Mouse (Mus musculus) lung, embryonic 14.5 days (tissue): ENCODE measurements at regions not wholly inside any gene's neighbourhood (a gene's known extent, or its start where the extent isn't known, plus 50 kb on each side); places are given as distances from the start of the nearest gene placed in this dataset.

Source experiments
- ATAC-seq: fragments of 200-750 bp; cut with Nextera tagmentation; 2 replicates; pipeline ENCODE4 v1.8.0; 2017; ENCODE audit warnings: mild to moderate bottlenecking, moderate TSS enrichment, moderate library complexity; ENCODE audit not compliant: insufficient read depth
- DNase-seq: peaks from one replicate; pipeline ENCODE4 v3.0.0-alpha.2; 2015
- H3K27ac ChIP-seq: fragments of 300-500 bp; sonication (generic); 2 replicates; pipeline ENCODE4 v1.5.1; 2014; ENCODE audit warnings: low read depth, mild to moderate bottlenecking, moderate library complexity
- H3K27me3 ChIP-seq: fragments of 300-500 bp; sonication (generic); 2 replicates; pipeline ENCODE4 v1.6.1; 2014; ENCODE audit warnings: low read length, control low read depth; ENCODE audit not compliant: insufficient read depth
- H3K36me3 ChIP-seq: fragments of 300-500 bp; sonication (generic); 2 replicates; pipeline ENCODE4 v1.6.1; 2014; ENCODE audit warnings: control low read depth; ENCODE audit not compliant: insufficient read depth
- H3K4me1 ChIP-seq: fragments of 300-500 bp; sonication (generic); 2 replicates; pipeline ENCODE4 v1.6.1; 2014; ENCODE audit warnings: antibody characterized with exemption, control low read depth; ENCODE audit not compliant: insufficient read depth
- H3K4me2 ChIP-seq: fragments of 300-500 bp; sonication (generic); 2 replicates; pipeline ENCODE4 v1.6.1; 2014; ENCODE audit warnings: mild to moderate bottlenecking
- H3K4me3 ChIP-seq: fragments of 300-500 bp; sonication (generic); 2 replicates; pipeline ENCODE4 v1.5.1; 2014; ENCODE audit warnings: low read depth, low read length
- H3K9ac ChIP-seq: fragments of 300-500 bp; sonication (generic); 2 replicates; pipeline ENCODE4 v1.6.1; 2014
- H3K9me3 ChIP-seq: fragments of 300-500 bp; sonication (generic); 2 replicates; pipeline ENCODE4 v1.6.1; 2016; ENCODE audit warnings: low read depth, low read length, control low read depth
- CTCF ChIP-seq: IDR thresholded peaks from 2 replicates; pipeline ENCODE4 v1.5.1; 2016; ENCODE audit warnings: antibody characterized with exemption, low read depth
- WGBS: fragments of 180-500 bp; shearing (Covaris S2); extraction: QIAGEN DNeasy Blood & Tissue Kit; methylation state at CpG from one replicate; pipeline ENCODE4 v1.1.7; 2014; 5-methylcytosine and 5-hydroxymethylcytosine counted together

GRCm38 (mm10) chr5:126008321-126008720 is 476.7 kb downstream of the Tmem132b start:
- no peak for ATAC-seq
- no peak for TF ChIP-seq CTCF
- Histone ChIP-seq H3K27ac (no peak overlapping the region), H3K27me3 (no peaks in the 10 kb centered on the region), H3K4me2 (no peak overlapping the region), H3K9me3 (no peaks in the 10 kb centered on the region), H3K4me1 (no peaks in the 10 kb centered on the region), H3K36me3 (no peaks in the 10 kb centered on the region), H3K4me3 (no peak overlapping the region), H3K9ac (no peak overlapping the region)
- WGBS = 77% methylated on average over 8 of the region's 8 CpGs
- no peak for DNase-seq

GRCm38 (mm10) chr5:126019781-126020180 is 488.2 kb downstream of the Tmem132b start:
- DNase-seq (peak; percentile 67), ATAC-seq (0 out of 2 replicates have a peak, but pooled peaks have one; percentile 41)
- TF ChIP-seq CTCF = no peak
- Histone ChIP-seq H3K9me3 (no peaks in the 10 kb centered on the region), H3K36me3 (no peaks in the 10 kb centered on the region), H3K27ac (no peak overlapping the region), H3K27me3 (no peaks in the 10 kb centered on the region), H3K4me3 (no peak overlapping the region), H3K9ac (no peak overlapping the region), H3K4me2 (no peak overlapping the region), H3K4me1 (no peaks in the 10 kb centered on the region)
- 46% methylated on average over 8 of the region's 8 CpGs for WGBS

- H3K4me1 ChIP-seq = no peaks in the 10 kb centered on the region
- no peak overlapping the region for H3K9ac ChIP-seq
- H3K36me3 ChIP-seq = no peaks in the 10 kb centered on the region
- H3K9me3 ChIP-seq = no peaks in the 10 kb centered on the region
- no peak overlapping the region for H3K4me2 ChIP-seq
- no peak for TF ChIP-seq CTCF
- H3K27me3 ChIP-seq = no peaks in the 10 kb centered on the region
- WGBS = 41% methylated on average over 2 of the region's 2 CpGs
- ATAC-seq = no peak
- no peak for DNase-seq
- H3K27ac ChIP-seq = no peak overlapping the region
- H3K4me3 ChIP-seq = no peak overlapping the region
Observed at GRCm38 (mm10) chr5:126023906-126024305, 492.3 kb downstream of the Tmem132b start.

GRCm38 (mm10) chr5:126034846-126035245 is 503.3 kb downstream of the Tmem132b start:
- 78% methylated on average over 1 of the region's 1 CpGs for WGBS

GRCm38 (mm10) chr5:126036686-126037085 is 505.1 kb downstream of the Tmem132b start:
- Histone ChIP-seq H3K27me3 (no peaks in the 10 kb centered on the region), H3K36me3 (no peaks in the 10 kb centered on the region), H3K9me3 (no peaks in the 10 kb centered on the region; the same call in 1 of the 2 replicates), H3K4me3 (no peak overlapping the region), H3K27ac (no peak overlapping the region), H3K4me1 (no peaks in the 10 kb centered on the region), H3K4me2 (no peak overlapping the region), H3K9ac (no peak overlapping the region)
- DNase-seq = no peak
- ATAC-seq = no peak
- TF ChIP-seq CTCF = no peak
- 6% methylated on average over 1 of the region's 1 CpGs for WGBS

More at GRCm38 (mm10) chr5:126034846-126035245, 503.3 kb downstream of the Tmem132b start:
- no peaks in the 10 kb centered on the region for H3K4me1 ChIP-seq
- no peak for DNase-seq
- no peak for ATAC-seq
- H3K4me2 ChIP-seq = no peak overlapping the region
- no peak overlapping the region for H3K27ac ChIP-seq
- no peak for TF ChIP-seq CTCF
- no peaks in the 10 kb centered on the region for H3K36me3 ChIP-seq
- H3K9ac ChIP-seq = no peak overlapping the region
- H3K4me3 ChIP-seq = no peak overlapping the region
- H3K27me3 ChIP-seq = no peaks in the 10 kb centered on the region
- H3K9me3 ChIP-seq = no peaks in the 10 kb centered on the region; the same call in 1 of the 2 replicates

- Histone ChIP-seq H3K9ac (no peak overlapping the region), H3K36me3 (no peaks in the 10 kb centered on the region), H3K27me3 (no peaks in the 10 kb centered on the region), H3K27ac (no peak overlapping the region), H3K4me1 (no peaks in the 10 kb centered on the region), H3K4me3 (no peak overlapping the region), H3K4me2 (no peak overlapping the region), H3K9me3 (no peaks in the 10 kb centered on the region)
- TF ChIP-seq CTCF = peak; percentile 31
- 81% methylated on average over 3 of the region's 3 CpGs for WGBS
- DNase-seq (no peak), ATAC-seq (no peak)
Observed at GRCm38 (mm10) chr5:126045761-126046160, 514.2 kb downstream of the Tmem132b start.

- Histone ChIP-seq H3K27me3 (no peaks in the 10 kb centered on the region), H3K9ac (no peak overlapping the region), H3K4me1 (no peaks in the 10 kb centered on the region), H3K36me3 (no peaks in the 10 kb centered on the region), H3K4me3 (no peak overlapping the region), H3K27ac (no peak overlapping the region), H3K4me2 (no peak overlapping the region), H3K9me3 (no peaks in the 10 kb centered on the region; the same call in 1 of the 2 replicates)
- ATAC-seq (no peak), DNase-seq (no peak)
- 0 out of 2 replicates have a peak, but pooled peaks have one; percentile 16 for TF ChIP-seq CTCF
Observed at GRCm38 (mm10) chr5:126063644-126064043, 532.1 kb downstream of the Tmem132b start.
